Mouse (Mus musculus): ENCODE measurements around the gene Cdk2ap1. TPM values are rescaled to one million over a fixed set of nuclear protein-coding genes. Genes with fewer than 3 reads are reported as not detected.

The Cdk2ap1 gene
- polyA plus RNA-seq, 1 experiment from 2014 or later = 31.7 TPM

- no peak for DNase-seq
- Histone ChIP-seq H3K27ac (ENCODE audit: low read depth) (peak overlapping the region; percentile 95), H3K4me2 (ENCODE audit: low read depth, low read length) (peak overlapping the region; percentile 99), H3K9ac (replicated peaks) (peak overlapping the region; percentile 97), H3K36me3 (replicated peaks; ENCODE audit: insufficient read depth, low read length) (peaks cover 16% of the 10 kb centered on the region), H3K9me3 (ENCODE audit: low read length) (no peaks in the 10 kb centered on the region), H3K4me3 (ENCODE audit: low read depth, low read length) (peak overlapping the region; percentile 97), H3K4me1 (ENCODE audit: insufficient read depth) (peaks cover 28% of the 10 kb centered on the region), H3K27me3 (ENCODE audit: insufficient read depth, low read length) (no peaks in the 10 kb centered on the region)
- ATAC-seq = peak; percentile 6; the same call in 1 of the 2 replicates
- no peak for TF ChIP-seq EP300 (IDR thresholded peaks at IDR 0.05; ENCODE audit: low read depth)
- no peak for TF ChIP-seq CTCF (IDR thresholded peaks at IDR 0.05; ENCODE audit: low read depth)
- 6% methylated on average over 25 of the region's 32 CpGs for WGBS (ENCODE audit: insufficient replicate concordance)
Measured at GRCm38 (mm10) chr5:124353011-124353725, 9.7 kb downstream of the Cdk2ap1 start.

- peak overlapping the region; percentile 97 for H3K9ac ChIP-seq (replicated peaks)
- TF ChIP-seq EP300 (IDR thresholded peaks at IDR 0.05; ENCODE audit: low read depth) (no peak), CTCF (IDR thresholded peaks at IDR 0.05; ENCODE audit: low read depth) (0 out of 2 replicates have a peak, but pooled peaks have one; percentile 22)
- ATAC-seq (peak; percentile 57), DNase-seq (peak; percentile 78)
- peak overlapping the region; percentile 99 for H3K4me2 ChIP-seq (ENCODE audit: low read depth, low read length)
- peak overlapping the region; percentile 95 for H3K27ac ChIP-seq (ENCODE audit: low read depth)
- 4% methylated on average over 24 of the region's 30 CpGs for WGBS (ENCODE audit: insufficient replicate concordance)
- H3K36me3 ChIP-seq (replicated peaks; ENCODE audit: insufficient read depth, low read length) = peaks cover 20% of the 10 kb centered on the region
- H3K9me3 ChIP-seq (ENCODE audit: low read length) = no peaks in the 10 kb centered on the region
- peaks cover 28% of the 10 kb centered on the region for H3K4me1 ChIP-seq (ENCODE audit: insufficient read depth)
- no peaks in the 10 kb centered on the region for H3K27me3 ChIP-seq (ENCODE audit: insufficient read depth, low read length)
- H3K4me3 ChIP-seq (ENCODE audit: low read depth, low read length) = peak overlapping the region; percentile 97
Measured at GRCm38 (mm10) chr5:124352141-124352920, 10.6 kb downstream of the Cdk2ap1 start.

GRCm38 (mm10) chr5:124351604-124352003 lies 11.3 kb downstream of the Cdk2ap1 start:
- WGBS (ENCODE audit: insufficient replicate concordance) = 67% methylated on average over 3 of the region's 3 CpGs
- TF ChIP-seq EP300 (IDR thresholded peaks at IDR 0.05; ENCODE audit: low read depth) (no peak), CTCF (IDR thresholded peaks at IDR 0.05; ENCODE audit: low read depth) (no peak)
- Histone ChIP-seq H3K4me1 (ENCODE audit: insufficient read depth) (peaks cover 28% of the 10 kb centered on the region), H3K27me3 (ENCODE audit: insufficient read depth, low read length) (no peaks in the 10 kb centered on the region), H3K27ac (ENCODE audit: low read depth) (peak overlapping the region; percentile 95), H3K36me3 (replicated peaks; ENCODE audit: insufficient read depth, low read length) (peaks cover 23% of the 10 kb centered on the region), H3K4me3 (ENCODE audit: low read depth, low read length) (no peak overlapping the region), H3K9me3 (ENCODE audit: low read length) (no peaks in the 10 kb centered on the region), H3K9ac (replicated peaks) (peak overlapping the region; percentile 97), H3K4me2 (ENCODE audit: low read depth, low read length) (peak overlapping the region; percentile 99)
- DNase-seq (no peak), ATAC-seq (no peak)

GRCm38 (mm10) chr5:124351111-124351560 lies 11.7 kb downstream of the Cdk2ap1 start:
- 49% methylated on average over 7 of the region's 7 CpGs for WGBS (ENCODE audit: insufficient replicate concordance)
- ATAC-seq (no peak), DNase-seq (peak; percentile 47)
- TF ChIP-seq EP300 (IDR thresholded peaks at IDR 0.05; ENCODE audit: low read depth) (no peak), CTCF (IDR thresholded peaks at IDR 0.05; ENCODE audit: low read depth) (no peak)
- Histone ChIP-seq H3K36me3 (replicated peaks; ENCODE audit: insufficient read depth, low read length) (peaks cover 28% of the 10 kb centered on the region), H3K27ac (ENCODE audit: low read depth) (peak overlapping the region; percentile 95), H3K27me3 (ENCODE audit: insufficient read depth, low read length) (no peaks in the 10 kb centered on the region), H3K4me2 (ENCODE audit: low read depth, low read length) (peak overlapping the region; percentile 99), H3K9me3 (ENCODE audit: low read length) (no peaks in the 10 kb centered on the region), H3K4me1 (ENCODE audit: insufficient read depth) (peaks cover 28% of the 10 kb centered on the region), H3K9ac (replicated peaks) (no peak overlapping the region), H3K4me3 (ENCODE audit: low read depth, low read length) (no peak overlapping the region)

- no peak overlapping the region for H3K9ac ChIP-seq (replicated peaks)
- peaks cover 29% of the 10 kb centered on the region for H3K36me3 ChIP-seq (replicated peaks; ENCODE audit: insufficient read depth, low read length)
- H3K27ac ChIP-seq (ENCODE audit: low read depth) = no peak overlapping the region
- H3K4me1 ChIP-seq (ENCODE audit: insufficient read depth) = peaks cover 28% of the 10 kb centered on the region
- H3K4me2 ChIP-seq (ENCODE audit: low read depth, low read length) = no peak overlapping the region
- ATAC-seq = no peak
- no peak for DNase-seq
- 93% methylated on average over 2 of the region's 2 CpGs for WGBS (ENCODE audit: insufficient replicate concordance)
- H3K9me3 ChIP-seq (ENCODE audit: low read length) = no peaks in the 10 kb centered on the region
- H3K27me3 ChIP-seq (ENCODE audit: insufficient read depth, low read length) = no peaks in the 10 kb centered on the region
- TF ChIP-seq CTCF (IDR thresholded peaks at IDR 0.05; ENCODE audit: low read depth) (no peak), EP300 (IDR thresholded peaks at IDR 0.05; ENCODE audit: low read depth) (no peak)
- no peak overlapping the region for H3K4me3 ChIP-seq (ENCODE audit: low read depth, low read length)
Measured at GRCm38 (mm10) chr5:124350350-124350749, 12.5 kb downstream of the Cdk2ap1 start.

GRCm38 (mm10) chr5:124349196-124349595 lies 13.7 kb downstream of the Cdk2ap1 start:
- no peak for DNase-seq
- Histone ChIP-seq H3K4me1 (ENCODE audit: insufficient read depth) (peaks cover 28% of the 10 kb centered on the region), H3K27me3 (ENCODE audit: insufficient read depth, low read length) (no peaks in the 10 kb centered on the region), H3K27ac (ENCODE audit: low read depth) (no peak overlapping the region), H3K9me3 (ENCODE audit: low read length) (no peaks in the 10 kb centered on the region), H3K36me3 (replicated peaks; ENCODE audit: insufficient read depth, low read length) (peaks cover 35% of the 10 kb centered on the region), H3K4me3 (ENCODE audit: low read depth, low read length) (no peak overlapping the region), H3K9ac (replicated peaks) (no peak overlapping the region), H3K4me2 (ENCODE audit: low read depth, low read length) (no peak overlapping the region)
- 93% methylated on average over 17 of the region's 17 CpGs for WGBS (ENCODE audit: insufficient replicate concordance)
- TF ChIP-seq CTCF (IDR thresholded peaks at IDR 0.05; ENCODE audit: low read depth) (no peak), EP300 (IDR thresholded peaks at IDR 0.05; ENCODE audit: low read depth) (no peak)
- ATAC-seq = no peak
